Mouse (Mus musculus): ENCODE results near the gene Rangap1.
A peak's percentile ranks its signal among the peaks of the same experiment; 100 is the strongest.
"Not testable (repeated sequence)": the region's sequence is repeated elsewhere in the genome, so short reads cannot be mapped to it uniquely, and the experiment has no call there.

Rangap1 gene

GRCm38 (mm10) chr15:81744992-81745600 is at the start of gene Rangap1, which contains the start of gene Zc3h7b:
Gene Rangap1 (minus strand): TSS chr15:81745530.
Gene Zc3h7b (plus strand): TSS chr15:81745057.
- peak; percentile 81 for DNase-seq

- DNase-seq: no peak
Observed at GRCm38 (mm10) chr15:81792444-81792843, 47.1 kb upstream of the Rangap1 start.

- DNase-seq: no peak
Observed at GRCm38 (mm10) chr15:81787525-81787924, 42.2 kb upstream of the Rangap1 start.

GRCm38 (mm10) chr15:81785701-81786100 is 40.4 kb upstream of the Rangap1 start:
- DNase-seq: no peak

- peak; percentile 66 for DNase-seq
Observed at GRCm38 (mm10) chr15:81784762-81785161, 39.4 kb upstream of the Rangap1 start.

- DNase-seq: no peak
Observed at GRCm38 (mm10) chr15:81781816-81782215, 36.5 kb upstream of the Rangap1 start.

GRCm38 (mm10) chr15:81776631-81777422 is 31.5 kb upstream of the Rangap1 start:
- no peak for DNase-seq

GRCm38 (mm10) chr15:81774505-81775171 is 29.3 kb upstream of the Rangap1 start:
- peak; percentile 71 for DNase-seq

GRCm38 (mm10) chr15:81772431-81773120 is 27.2 kb upstream of the Rangap1 start:
- DNase-seq: no peak

GRCm38 (mm10) chr15:81769037-81769436 is 23.7 kb upstream of the Rangap1 start:
- no peak for DNase-seq

GRCm38 (mm10) chr15:81766439-81766838 is 21.1 kb upstream of the Rangap1 start:
- no peak for DNase-seq

GRCm38 (mm10) chr15:81765651-81766050 is 20.3 kb upstream of the Rangap1 start:
- DNase-seq: no peak

- no peak for DNase-seq
Observed at GRCm38 (mm10) chr15:81764573-81764972, 19.2 kb upstream of the Rangap1 start.

GRCm38 (mm10) chr15:81761959-81762358 is 16.6 kb upstream of the Rangap1 start:
- DNase-seq: no peak

GRCm38 (mm10) chr15:81761381-81761780 is 16.1 kb upstream of the Rangap1 start:
- no peak for DNase-seq

GRCm38 (mm10) chr15:81760361-81761079 is 15.2 kb upstream of the Rangap1 start:
- peak; percentile 28 for DNase-seq

GRCm38 (mm10) chr15:81759542-81759941 is 14.2 kb upstream of the Rangap1 start:
- no peak for DNase-seq

GRCm38 (mm10) chr15:81758701-81759100 is 13.4 kb upstream of the Rangap1 start:
- DNase-seq: peak; percentile 41

GRCm38 (mm10) chr15:81753669-81754068 is 8.3 kb upstream of the Rangap1 start:
- DNase-seq: no peak

- peak; percentile 69 for DNase-seq
Observed at GRCm38 (mm10) chr15:81749742-81750141, 4.4 kb upstream of the Rangap1 start.

GRCm38 (mm10) chr15:81745601-81746114 is 328 bp upstream of the Rangap1 start:
- DNase-seq: peak; percentile 57

GRCm38 (mm10) chr15:81742368-81742767 is 3.0 kb downstream of the Rangap1 start:
- DNase-seq: not testable (repeated sequence)
